Mouse (Mus musculus) lung, postnatal 0 days (tissue): ENCODE measurements around the gene Tifa.

Experiments used
- CTCF ChIP-seq: IDR thresholded peaks from 2 replicates; pipeline ENCODE4 v1.5.1; 2016; ENCODE audit warnings: antibody characterized with exemption, mild to moderate bottlenecking
- EP300 ChIP-seq: IDR thresholded peaks from 2 replicates; pipeline ENCODE4 v1.6.1; 2016; ENCODE audit warnings: antibody characterized with exemption, mild to moderate bottlenecking, control low read depth

- no peak for TF ChIP-seq CTCF
- no peak for TF ChIP-seq EP300
Observed at GRCm38 (mm10) chr3:127823886-127824863, 34.6 kb downstream of the Tifa start.
